Mouse (Mus musculus) stomach, embryonic 16.5 days (tissue): ENCODE results near the gene Me1. TPM values are rescaled to one million over a fixed set of nuclear protein-coding genes. Genes with fewer than 3 reads are reported as not detected.

Source experiments
- ATAC-seq: fragments of 200-750 bp; cut with Nextera tagmentation; 2 replicates; pipeline ENCODE4 v1.8.0; 2017; ENCODE audit warnings: moderate number of reproducible peaks, moderate TSS enrichment; ENCODE audit not compliant: insufficient read depth, low FRiP score
- H3K27ac ChIP-seq: fragments of 300-500 bp; sonication (generic); 2 replicates; pipeline ENCODE4 v1.5.1; 2014; ENCODE audit warnings: low read length
- H3K27me3 ChIP-seq: fragments of 300-500 bp; sonication (generic); 2 replicates; pipeline ENCODE4 v1.6.1; 2014; ENCODE audit warnings: low read length, control low read depth, mixed read lengths; ENCODE audit not compliant: control insufficient read depth, insufficient read depth
- H3K36me3 ChIP-seq: fragments of 300-500 bp; sonication (generic); 2 replicates; pipeline ENCODE4 v1.6.1; 2014; ENCODE audit warnings: low read length; ENCODE audit not compliant: control insufficient read depth, insufficient read depth
- H3K4me1 ChIP-seq: fragments of 300-500 bp; sonication (generic); 2 replicates; pipeline ENCODE4 v1.6.1; 2014; ENCODE audit warnings: low read length, control low read depth, mixed read lengths; ENCODE audit not compliant: control insufficient read depth, insufficient read depth
- H3K4me2 ChIP-seq: fragments of 300-500 bp; sonication (generic); 2 replicates; pipeline ENCODE4 v1.6.1; 2014; ENCODE audit warnings: low read depth, low read length, mixed read lengths
- H3K4me3 ChIP-seq: fragments of 300-500 bp; sonication (generic); replicated peaks from 2 replicates; pipeline ENCODE4 v1.5.1; 2014; ENCODE audit warnings: mild to moderate bottlenecking, low read length
- H3K9ac ChIP-seq: fragments of 300-500 bp; sonication (generic); 2 replicates; pipeline ENCODE4 v1.6.1; 2014; ENCODE audit warnings: low read length
- H3K9me3 ChIP-seq: fragments of 300-500 bp; sonication (generic); replicated peaks from 2 replicates; pipeline ENCODE4 v1.6.1; 2016; ENCODE audit warnings: low read length, control low read depth; ENCODE audit not compliant: control insufficient read depth
- WGBS: fragments of 180-500 bp; shearing (Covaris S2); extraction: QIAGEN DNeasy Blood & Tissue Kit; methylation state at CpG from one replicate; pipeline ENCODE4 v1.1.7; 2014; 5-methylcytosine and 5-hydroxymethylcytosine counted together
- polyA plus RNA-seq: library from polyadenylated mRNA; unstranded; fragments of >200 nt; fragmentation: Nextera tagmentation; extraction: Ambion mirVana; gene quantifications from 2 replicates; pipeline ENCODE4 v1.2.1, GENCODE M21; 2015

Me1 gene
- polyA plus RNA-seq, 1 experiment from 2014 or later = 26.6 TPM

GRCm38 (mm10) chr9:86729811-86730210, 34.1 kb upstream of the Me1 start:
- Histone ChIP-seq H3K4me2 (no peak overlapping the region), H3K9ac (no peak overlapping the region), H3K4me1 (peaks cover 9% of the 10 kb centered on the region; the same call in 1 of the 2 replicates), H3K36me3 (no peaks in the 10 kb centered on the region), H3K4me3 (no peak overlapping the region), H3K27ac (no peak overlapping the region), H3K9me3 (no peaks in the 10 kb centered on the region), H3K27me3 (no peaks in the 10 kb centered on the region)
- WGBS = 88% methylated on average over 3 of the region's 3 CpGs
- no peak for ATAC-seq

DNA sequence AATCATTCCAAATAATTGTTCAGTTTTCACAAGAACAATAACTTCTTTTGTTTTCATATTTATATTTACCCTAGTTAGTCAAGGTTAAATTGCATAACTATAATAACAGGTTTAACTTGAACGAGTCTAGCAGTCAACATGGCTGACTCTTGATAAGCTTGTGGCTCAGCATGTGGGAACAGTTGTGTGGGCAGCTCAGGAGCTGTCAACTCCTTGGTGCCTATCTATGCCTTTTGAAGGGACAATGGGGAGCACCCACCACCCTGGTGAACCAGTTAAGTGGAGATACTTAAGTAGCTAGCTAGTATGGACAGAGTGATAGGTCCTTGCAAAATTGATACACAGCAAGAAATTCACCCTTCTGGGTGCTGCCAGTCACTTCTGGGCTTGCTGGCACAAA, 33.3 kb upstream of the Me1 start:
- WGBS = 55% methylated on average over 1 of the region's 1 CpGs
- no peak for ATAC-seq
- Histone ChIP-seq H3K27ac (no peak overlapping the region), H3K4me1 (peaks cover 9% of the 10 kb centered on the region; the same call in 1 of the 2 replicates), H3K27me3 (no peaks in the 10 kb centered on the region), H3K36me3 (no peaks in the 10 kb centered on the region), H3K4me3 (no peak overlapping the region), H3K9me3 (no peaks in the 10 kb centered on the region), H3K4me2 (no peak overlapping the region), H3K9ac (no peak overlapping the region)

DNA sequence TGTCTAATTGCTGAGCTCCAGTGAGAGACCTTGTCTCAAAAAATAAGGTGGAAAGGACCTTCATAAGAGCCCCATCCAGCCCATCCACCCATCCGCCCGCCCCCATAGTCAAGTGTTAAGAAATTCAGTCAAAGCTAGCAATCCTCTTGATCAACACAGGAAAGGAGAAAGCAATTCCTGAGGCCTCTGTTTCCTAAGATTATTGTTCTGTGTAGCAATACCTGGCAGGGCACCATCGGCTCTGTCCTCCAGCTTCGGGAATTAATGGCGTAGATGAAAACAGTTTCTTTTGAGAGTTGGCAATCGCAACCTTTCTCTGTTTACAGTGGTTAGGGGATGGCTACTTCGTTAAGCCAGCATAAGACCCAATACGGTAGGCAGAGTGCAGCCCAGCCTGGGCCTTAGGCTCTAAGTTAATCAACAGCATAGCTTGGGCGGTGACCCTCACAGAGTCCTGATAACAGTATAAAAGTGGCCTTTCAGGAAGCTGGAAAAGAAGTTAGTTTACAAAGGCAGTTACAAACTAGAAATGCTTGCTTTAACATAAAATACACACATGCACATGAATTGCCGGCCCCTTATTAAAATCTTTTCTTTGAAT, 32.6 kb upstream of the Me1 start:
- peaks cover 9% of the 10 kb centered on the region; the same call in 1 of the 2 replicates for H3K4me1 ChIP-seq

DNA sequence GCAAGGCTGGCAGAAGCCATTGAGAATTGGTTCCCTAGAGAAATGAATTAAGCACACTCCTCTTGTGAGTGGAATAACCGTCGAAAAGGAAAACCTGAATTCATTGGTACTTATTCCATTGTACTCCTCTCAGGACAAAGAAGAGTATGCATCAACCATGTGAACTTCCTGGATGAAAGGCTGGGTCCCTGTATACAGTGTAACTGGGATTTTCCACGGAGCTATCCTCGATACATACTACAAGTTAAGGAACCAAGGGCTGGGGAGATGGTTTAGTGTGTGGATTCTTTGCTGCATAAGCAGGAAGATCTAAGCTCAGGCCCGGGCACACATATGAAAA, 30.6 kb upstream of the Me1 start:
- Histone ChIP-seq H3K4me3 (no peak overlapping the region), H3K4me1 (peaks cover 9% of the 10 kb centered on the region; the same call in 1 of the 2 replicates), H3K27me3 (no peaks in the 10 kb centered on the region), H3K36me3 (no peaks in the 10 kb centered on the region), H3K9ac (no peak overlapping the region), H3K4me2 (no peak overlapping the region), H3K27ac (no peak overlapping the region), H3K9me3 (no peaks in the 10 kb centered on the region)
- WGBS = 84% methylated on average over 5 of the region's 5 CpGs
- no peak for ATAC-seq

More for the DNA sequence above, 32.6 kb upstream of the Me1 start:
- no peaks in the 10 kb centered on the region for H3K27me3 ChIP-seq
- no peaks in the 10 kb centered on the region for H3K9me3 ChIP-seq
- ATAC-seq = peak; percentile 92; the same call in 1 of the 2 replicates
- H3K4me2 ChIP-seq = no peak overlapping the region
- WGBS = 67% methylated on average over 10 of the region's 10 CpGs
- 0 out of 2 replicates have a peak overlapping the region, but pooled peaks have one; percentile 37 for H3K27ac ChIP-seq
- no peaks in the 10 kb centered on the region for H3K36me3 ChIP-seq
- no peak overlapping the region for H3K4me3 ChIP-seq
- H3K9ac ChIP-seq = no peak overlapping the region

DNA sequence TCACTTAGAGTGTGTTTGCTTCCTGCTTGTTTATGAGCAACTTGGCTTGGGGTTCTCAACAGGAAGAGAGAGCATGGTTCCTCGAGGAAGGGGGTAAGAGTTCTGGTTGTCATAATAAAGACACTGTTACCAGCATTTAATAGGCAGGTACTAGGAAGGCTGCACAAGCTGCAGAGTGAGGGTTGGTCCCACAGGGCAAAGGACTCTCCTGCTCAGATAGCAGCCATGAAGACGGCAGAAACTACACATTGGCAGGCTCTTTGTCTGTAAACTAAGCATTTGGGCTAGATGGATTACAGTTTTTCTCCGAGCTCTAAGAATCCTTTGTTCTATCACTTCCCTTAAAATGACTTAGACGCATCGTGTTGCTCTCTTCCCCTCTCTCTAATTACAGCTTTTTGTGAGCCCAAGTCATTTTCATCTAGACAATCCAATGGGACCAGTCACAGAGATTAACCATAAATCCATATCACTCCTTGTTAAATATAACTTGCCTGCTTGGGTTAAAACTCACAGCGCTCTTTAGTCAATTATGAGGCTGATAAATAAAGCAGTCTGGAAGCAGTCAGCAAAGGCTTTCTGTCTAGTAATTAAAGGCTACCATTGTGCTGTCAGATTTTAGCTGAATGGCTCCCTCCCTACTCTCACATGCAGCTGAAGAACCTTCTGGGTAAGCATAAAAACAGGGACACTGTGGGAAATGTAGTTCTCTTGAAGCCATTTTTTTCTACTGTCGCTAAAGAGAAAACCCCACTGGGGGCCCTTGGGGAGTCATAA, 30.0 kb upstream of the Me1 start:
- 50% methylated on average over 7 of the region's 7 CpGs for WGBS
- H3K27ac ChIP-seq = peak overlapping the region; percentile 13; the same call in 1 of the 2 replicates
- ATAC-seq = no peak

DNA sequence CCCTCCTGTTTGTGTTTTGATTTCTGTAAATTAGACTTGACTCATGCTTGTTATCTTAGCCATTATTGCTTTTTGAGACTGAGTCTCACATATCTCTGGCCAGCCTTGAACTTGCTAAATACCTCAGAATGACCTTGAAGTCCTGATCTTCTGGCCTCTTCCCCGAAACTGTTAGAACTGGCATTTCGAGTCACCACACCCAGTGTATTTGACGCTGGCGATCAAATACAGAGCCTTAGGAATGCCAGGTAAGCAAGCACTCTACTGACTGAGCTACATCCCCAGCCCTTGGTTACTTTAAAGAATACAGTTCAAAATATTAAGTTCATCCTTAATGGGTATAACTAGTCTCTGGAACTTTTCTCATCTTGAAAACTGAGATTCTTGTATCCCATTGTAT, 29.3 kb upstream of the Me1 start:
- Histone ChIP-seq H3K36me3 (no peaks in the 10 kb centered on the region), H3K4me2 (no peak overlapping the region), H3K4me3 (no peak overlapping the region), H3K9me3 (no peaks in the 10 kb centered on the region), H3K27ac (no peak overlapping the region), H3K4me1 (peaks cover 9% of the 10 kb centered on the region; the same call in 1 of the 2 replicates), H3K9ac (no peak overlapping the region), H3K27me3 (no peaks in the 10 kb centered on the region)
- no peak for ATAC-seq
- 75% methylated on average over 4 of the region's 4 CpGs for WGBS

More for the DNA sequence above, 30.0 kb upstream of the Me1 start:
- H3K4me2 ChIP-seq = no peak overlapping the region
- H3K27me3 ChIP-seq = no peaks in the 10 kb centered on the region
- peaks cover 9% of the 10 kb centered on the region; the same call in 1 of the 2 replicates for H3K4me1 ChIP-seq
- H3K9me3 ChIP-seq = no peaks in the 10 kb centered on the region
- H3K4me3 ChIP-seq = no peak overlapping the region
- H3K9ac ChIP-seq = no peak overlapping the region
- H3K36me3 ChIP-seq = no peaks in the 10 kb centered on the region

GRCm38 (mm10) chr9:86720794-86721193, 25.0 kb upstream of the Me1 start:
- H3K27ac ChIP-seq = no peak overlapping the region
- H3K9ac ChIP-seq = no peak overlapping the region
- ATAC-seq = no peak
- H3K4me1 ChIP-seq = 0 out of 2 replicates have a peak, but pooled peaks cover under 1% of the 10 kb centered on the region
- no peak overlapping the region for H3K4me3 ChIP-seq
- H3K36me3 ChIP-seq = no peaks in the 10 kb centered on the region
- no peaks in the 10 kb centered on the region for H3K27me3 ChIP-seq
- H3K9me3 ChIP-seq = no peaks in the 10 kb centered on the region
- 81% methylated on average over 2 of the region's 2 CpGs for WGBS
- H3K4me2 ChIP-seq = no peak overlapping the region

GRCm38 (mm10) chr9:86720227-86720626, 24.5 kb upstream of the Me1 start:
- Histone ChIP-seq H3K4me2 (no peak overlapping the region), H3K9ac (no peak overlapping the region), H3K4me1 (no peaks in the 10 kb centered on the region), H3K9me3 (no peaks in the 10 kb centered on the region), H3K27ac (no peak overlapping the region), H3K27me3 (no peaks in the 10 kb centered on the region), H3K4me3 (no peak overlapping the region), H3K36me3 (no peaks in the 10 kb centered on the region)
- ATAC-seq = no peak
- WGBS = 82% methylated on average over 5 of the region's 5 CpGs

GRCm38 (mm10) chr9:86717119-86717518, 21.4 kb upstream of the Me1 start:
- no peaks in the 10 kb centered on the region for H3K9me3 ChIP-seq
- no peaks in the 10 kb centered on the region for H3K36me3 ChIP-seq
- no peak overlapping the region for H3K4me3 ChIP-seq
- H3K4me1 ChIP-seq = no peaks in the 10 kb centered on the region
- H3K9ac ChIP-seq = no peak overlapping the region
- H3K4me2 ChIP-seq = no peak overlapping the region
- no peaks in the 10 kb centered on the region for H3K27me3 ChIP-seq
- ATAC-seq = no peak
- no peak overlapping the region for H3K27ac ChIP-seq
- WGBS = 41% methylated on average over 5 of the region's 5 CpGs
